Mouse (Mus musculus) lung, embryonic 14.5 days (tissue): ENCODE data around the gene Polm. TPM values are rescaled to one million over a fixed set of nuclear protein-coding genes. Genes with fewer than 3 reads are reported as not detected.
A peak's percentile ranks its signal among the peaks of the same experiment; 100 is the strongest.

ENCODE experiments used
- ATAC-seq: fragments of 200-750 bp; cut with Nextera tagmentation; 2 replicates; pipeline ENCODE4 v1.8.0; 2017; ENCODE audit warnings: mild to moderate bottlenecking, moderate TSS enrichment, moderate library complexity; ENCODE audit not compliant: insufficient read depth
- DNase-seq: peaks from one replicate; pipeline ENCODE4 v3.0.0-alpha.2; 2015
- H3K27ac ChIP-seq: fragments of 300-500 bp; sonication (generic); 2 replicates; pipeline ENCODE4 v1.5.1; 2014; ENCODE audit warnings: low read depth, mild to moderate bottlenecking, moderate library complexity
- H3K27me3 ChIP-seq: fragments of 300-500 bp; sonication (generic); 2 replicates; pipeline ENCODE4 v1.6.1; 2014; ENCODE audit warnings: low read length, control low read depth; ENCODE audit not compliant: insufficient read depth
- H3K36me3 ChIP-seq: fragments of 300-500 bp; sonication (generic); 2 replicates; pipeline ENCODE4 v1.6.1; 2014; ENCODE audit warnings: control low read depth; ENCODE audit not compliant: insufficient read depth
- H3K4me1 ChIP-seq: fragments of 300-500 bp; sonication (generic); 2 replicates; pipeline ENCODE4 v1.6.1; 2014; ENCODE audit warnings: antibody characterized with exemption, control low read depth; ENCODE audit not compliant: insufficient read depth
- H3K4me2 ChIP-seq: fragments of 300-500 bp; sonication (generic); 2 replicates; pipeline ENCODE4 v1.6.1; 2014; ENCODE audit warnings: mild to moderate bottlenecking
- H3K4me3 ChIP-seq: fragments of 300-500 bp; sonication (generic); 2 replicates; pipeline ENCODE4 v1.5.1; 2014; ENCODE audit warnings: low read depth, low read length
- H3K9ac ChIP-seq: fragments of 300-500 bp; sonication (generic); 2 replicates; pipeline ENCODE4 v1.6.1; 2014
- H3K9me3 ChIP-seq: fragments of 300-500 bp; sonication (generic); 2 replicates; pipeline ENCODE4 v1.6.1; 2016; ENCODE audit warnings: low read depth, low read length, control low read depth
- CTCF ChIP-seq: IDR thresholded peaks from 2 replicates; pipeline ENCODE4 v1.5.1; 2016; ENCODE audit warnings: antibody characterized with exemption, low read depth
- WGBS: fragments of 180-500 bp; shearing (Covaris S2); extraction: QIAGEN DNeasy Blood & Tissue Kit; methylation state at CpG from one replicate; pipeline ENCODE4 v1.1.7; 2014; 5-methylcytosine and 5-hydroxymethylcytosine counted together
- polyA plus RNA-seq: library from polyadenylated mRNA; unstranded; fragments of >200 nt; fragmentation: Nextera tagmentation; extraction: Ambion mirVana; gene quantifications from 2 replicates; pipeline ENCODE4 v1.2.1, GENCODE M21; 2014

Polm gene
- polyA plus RNA-seq, 1 experiment from 2014 or later, result 7.7 TPM

- Histone ChIP-seq H3K4me2 (no peak overlapping the region), H3K4me1 (peaks cover 4% of the 10 kb centered on the region), H3K9me3 (no peaks in the 10 kb centered on the region), H3K27ac (no peak overlapping the region), H3K4me3 (no peak overlapping the region), H3K27me3 (no peaks in the 10 kb centered on the region), H3K36me3 (no peaks in the 10 kb centered on the region), H3K9ac (no peak overlapping the region)
- ATAC-seq (no peak), DNase-seq (no peak)
- no peak for TF ChIP-seq CTCF
- WGBS, result 71% methylated on average over 8 of the region's 8 CpGs
These were observed 18.8 kb upstream of the Polm start for GRCm38 (mm10) chr11:5856479-5857130.

- TF ChIP-seq CTCF, result no peak
- ATAC-seq (no peak; the same call in 1 of the 2 replicates), DNase-seq (peak; percentile 50)
- H3K27ac ChIP-seq, result no peak overlapping the region
- no peak overlapping the region for H3K9ac ChIP-seq
- 39% methylated on average over 7 of the region's 7 CpGs for WGBS
- no peaks in the 10 kb centered on the region for H3K9me3 ChIP-seq
- H3K4me2 ChIP-seq, result no peak overlapping the region
- H3K27me3 ChIP-seq, result no peaks in the 10 kb centered on the region
- H3K4me1 ChIP-seq, result no peaks in the 10 kb centered on the region
- no peak overlapping the region for H3K4me3 ChIP-seq
- no peaks in the 10 kb centered on the region for H3K36me3 ChIP-seq
These were observed 18.1 kb upstream of the Polm start for GRCm38 (mm10) chr11:5855902-5856301.

- no peak for TF ChIP-seq CTCF
- Histone ChIP-seq H3K9ac (no peak overlapping the region), H3K4me3 (no peak overlapping the region), H3K4me2 (no peak overlapping the region), H3K27me3 (no peaks in the 10 kb centered on the region), H3K4me1 (no peaks in the 10 kb centered on the region), H3K27ac (no peak overlapping the region), H3K36me3 (no peaks in the 10 kb centered on the region), H3K9me3 (no peaks in the 10 kb centered on the region)
- ATAC-seq (no peak), DNase-seq (no peak)
These were observed 17.7 kb upstream of the Polm start for GRCm38 (mm10) chr11:5855481-5855880.

- 59% methylated on average over 1 of the region's 1 CpGs for WGBS
- Histone ChIP-seq H3K36me3 (no peaks in the 10 kb centered on the region), H3K27ac (no peak overlapping the region), H3K4me2 (no peak overlapping the region), H3K4me1 (no peaks in the 10 kb centered on the region), H3K27me3 (no peaks in the 10 kb centered on the region), H3K9me3 (no peaks in the 10 kb centered on the region), H3K4me3 (no peak overlapping the region), H3K9ac (no peak overlapping the region)
- TF ChIP-seq CTCF, result no peak
- no peak for DNase-seq
- no peak for ATAC-seq
These were observed 14.5 kb upstream of the Polm start for GRCm38 (mm10) chr11:5852314-5852713.

- TF ChIP-seq CTCF, result no peak
- Histone ChIP-seq H3K27ac (no peak overlapping the region; the same call in 1 of the 2 replicates), H3K4me3 (no peak overlapping the region), H3K36me3 (no peaks in the 10 kb centered on the region), H3K27me3 (no peaks in the 10 kb centered on the region), H3K4me2 (no peak overlapping the region), H3K9ac (no peak overlapping the region), H3K9me3 (no peaks in the 10 kb centered on the region), H3K4me1 (no peaks in the 10 kb centered on the region)
- 43% methylated on average over 4 of the region's 4 CpGs for WGBS
- no peak for ATAC-seq
- no peak for DNase-seq
These were observed 13.4 kb upstream of the Polm start for GRCm38 (mm10) chr11:5851021-5851736.

- no peak overlapping the region for H3K4me2 ChIP-seq
- H3K4me3 ChIP-seq, result no peak overlapping the region
- DNase-seq (peak; percentile 33), ATAC-seq (peak; percentile 62; the same call in 1 of the 2 replicates)
- no peak overlapping the region for H3K27ac ChIP-seq
- no peak overlapping the region for H3K9ac ChIP-seq
- no peaks in the 10 kb centered on the region for H3K9me3 ChIP-seq
- no peak for TF ChIP-seq CTCF
- WGBS, result 45% methylated on average over 5 of the region's 5 CpGs
- H3K27me3 ChIP-seq, result no peaks in the 10 kb centered on the region
- H3K36me3 ChIP-seq, result no peaks in the 10 kb centered on the region
- H3K4me1 ChIP-seq, result no peaks in the 10 kb centered on the region
These were observed 12.6 kb upstream of the Polm start for GRCm38 (mm10) chr11:5850452-5850851.

GRCm38 (mm10) chr11:5849316-5849715, 11.5 kb upstream of the Polm start:
- Histone ChIP-seq H3K4me2 (no peak overlapping the region), H3K27me3 (no peaks in the 10 kb centered on the region), H3K4me3 (no peak overlapping the region), H3K9me3 (no peaks in the 10 kb centered on the region), H3K36me3 (no peaks in the 10 kb centered on the region), H3K4me1 (no peaks in the 10 kb centered on the region), H3K9ac (no peak overlapping the region), H3K27ac (no peak overlapping the region)
- TF ChIP-seq CTCF, result no peak
- 66% methylated on average over 2 of the region's 2 CpGs for WGBS
- peak; percentile 21 for DNase-seq
- no peak for ATAC-seq
